Mouse (Mus musculus) heart, postnatal 14 days (tissue): ENCODE measurements around the gene Serinc5. TPM values are rescaled to one million over a fixed set of nuclear protein-coding genes. Genes with fewer than 3 reads are reported as not detected.

Source experiments
- DNase-seq, 2 experiments: peaks; one replicate each; pipeline ENCODE4 v3.0.0; 2021 to 2022
- intact Hi-C: fragments of 180-260 bp; cut with DNase I; formaldehyde crosslinking; loops from one replicate; pipeline ENCODE4 v1.15.1; 2025
- total RNA-seq, 2 experiments: library from RNA; stranded (reverse); gene quantifications; 2 replicates each; pipeline ENCODE4 v1.2.3; 2021

Serinc5 gene
- total RNA-seq, 2 experiments from 2014 or later = 27.2 to 28.4 TPM

DNA sequence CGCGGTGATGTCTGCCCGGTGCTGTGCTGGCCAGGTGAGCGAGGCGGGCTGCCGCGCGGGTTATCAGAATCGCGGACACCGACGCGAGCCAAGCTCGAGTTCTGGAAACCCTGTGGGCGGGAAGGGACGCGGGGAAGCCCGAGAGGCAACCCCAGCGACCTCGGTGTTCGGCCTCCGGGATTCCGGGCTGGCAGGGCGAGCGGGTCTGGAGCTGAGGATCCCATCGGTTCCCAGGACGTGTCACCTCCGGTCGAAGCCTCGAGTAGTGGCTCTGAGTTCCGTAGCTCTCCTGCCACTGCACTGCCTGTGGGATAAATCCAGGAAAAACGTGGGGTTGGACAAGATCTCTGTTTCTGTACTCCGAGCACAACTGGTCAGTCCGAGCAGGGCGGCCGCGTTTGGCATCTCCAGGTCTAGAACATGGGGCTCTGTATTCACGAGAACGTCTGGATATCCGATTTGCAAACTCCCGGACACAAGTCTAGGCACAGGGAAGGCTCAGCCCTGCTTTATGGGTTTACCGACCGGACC is 428 bp downstream of the Serinc5 start:
- intact Hi-C loops = loop anchor here (5.0 kb wide), 2 partner anchors 61 to 91 kb away; no protein-coding TSS in a partner anchor
- DNase-seq = no peak

DNA sequence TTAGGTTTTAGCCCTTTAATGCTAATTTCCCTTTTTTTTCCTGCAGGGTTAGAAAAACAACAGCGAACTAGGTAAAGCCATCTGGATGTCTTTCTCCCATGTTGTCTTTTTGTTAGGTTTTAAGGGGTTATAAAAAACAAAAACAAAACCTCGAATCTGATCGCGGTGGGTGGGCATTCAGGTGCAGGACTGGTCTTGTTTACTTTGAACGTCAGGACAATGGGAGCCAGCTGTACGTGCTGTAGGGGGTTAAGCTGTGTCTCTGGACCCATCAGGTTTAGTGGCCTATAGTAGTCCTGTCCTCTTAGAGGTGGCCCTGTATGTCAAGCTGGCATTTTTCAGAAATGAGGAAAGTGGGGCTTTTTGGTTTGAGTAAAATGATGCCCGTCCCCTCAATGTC is 1.0 kb downstream of the Serinc5 start:
- intact Hi-C loops = loop anchor here (5.0 kb wide), 2 partner anchors 60 to 90 kb away; no protein-coding TSS in a partner anchor
- DNase-seq = no peak

DNA sequence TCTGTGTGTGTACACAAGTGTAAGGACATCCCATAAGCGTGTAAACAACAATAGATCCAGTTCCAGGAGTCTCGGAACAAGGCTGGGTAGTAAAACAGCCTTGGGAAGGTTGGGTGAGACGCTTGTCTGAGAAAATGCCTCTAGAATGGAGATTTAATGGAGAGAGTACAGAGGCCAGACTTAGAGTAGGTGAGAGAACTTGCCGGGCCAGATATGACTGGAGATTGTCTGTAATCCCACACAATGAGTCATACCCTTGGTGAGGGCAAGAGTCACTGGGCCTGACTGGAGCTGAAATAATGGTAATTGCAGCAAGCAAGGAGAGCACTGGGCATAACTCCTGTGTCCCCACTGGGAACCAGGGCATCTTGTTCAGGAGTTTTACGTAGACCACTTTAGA is 2.2 kb downstream of the Serinc5 start:
- no peak for DNase-seq
- intact Hi-C loops = loop anchor here (5.0 kb wide), 2 partner anchors 59 to 89 kb away; no protein-coding TSS in a partner anchor

DNA sequence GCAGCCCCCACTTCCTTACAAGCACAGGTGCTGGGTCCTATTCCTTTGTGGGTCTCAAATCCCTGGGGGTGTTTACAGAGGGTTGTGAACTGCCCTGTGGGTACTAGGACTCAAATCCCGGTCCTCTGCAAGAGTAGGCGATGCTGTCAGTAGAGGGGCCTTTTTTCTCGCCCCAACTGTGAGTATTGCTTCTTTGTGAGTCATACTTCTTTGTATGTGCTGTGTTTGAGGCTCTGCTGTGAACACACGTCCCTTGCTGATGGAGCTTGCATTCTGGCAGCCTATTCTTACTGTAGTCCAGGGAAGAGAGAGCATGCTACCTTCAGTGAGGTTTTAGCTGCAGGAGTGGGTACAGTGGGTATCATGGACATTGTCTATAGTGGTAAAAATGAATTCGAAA is 4.3 kb downstream of the Serinc5 start:
- intact Hi-C loops = no loop called here
- no peak for DNase-seq

DNA sequence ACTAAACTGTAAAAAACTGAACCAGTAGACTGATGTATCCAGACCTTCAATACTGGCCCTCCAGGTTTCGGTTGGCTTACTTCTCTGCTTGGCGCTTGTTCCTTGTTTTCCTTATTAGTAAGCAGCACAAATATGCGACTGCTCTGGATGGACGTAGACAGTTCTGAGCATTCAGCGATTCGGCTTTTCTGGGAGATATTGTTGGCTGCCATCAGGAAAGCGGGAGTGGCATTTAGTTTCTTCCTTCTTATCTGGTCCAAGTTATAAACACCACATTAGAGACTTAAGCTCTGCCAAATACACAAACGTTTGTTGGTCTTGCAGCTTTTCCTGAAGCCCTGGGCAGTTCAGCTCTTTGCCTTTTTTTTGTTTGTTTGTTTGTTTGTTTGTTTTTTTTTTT is 5.6 kb downstream of the Serinc5 start:
- no peak for DNase-seq
- intact Hi-C loops = no loop called here

DNA sequence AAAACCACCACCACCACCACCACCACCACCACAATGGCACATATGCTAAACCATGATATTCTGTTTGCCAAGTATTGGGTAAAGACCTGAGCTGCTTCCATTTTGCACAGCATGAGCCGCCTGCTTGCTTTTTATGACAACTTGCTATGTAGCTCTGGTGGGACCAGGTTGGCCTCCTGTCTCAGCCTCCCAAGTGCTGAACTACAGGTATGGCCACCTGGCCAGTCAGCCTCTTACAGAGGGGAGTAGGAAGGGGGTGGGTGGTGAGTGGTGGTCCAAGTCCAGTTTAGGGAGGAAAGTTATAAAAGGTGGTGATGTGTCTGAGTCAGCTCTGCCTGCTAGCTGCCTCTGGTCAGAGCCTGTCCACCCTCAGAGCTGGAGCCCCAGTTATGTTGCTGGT is 15.3 kb downstream of the Serinc5 start:
- intact Hi-C loops = no loop called here
- DNase-seq = no peak

DNA sequence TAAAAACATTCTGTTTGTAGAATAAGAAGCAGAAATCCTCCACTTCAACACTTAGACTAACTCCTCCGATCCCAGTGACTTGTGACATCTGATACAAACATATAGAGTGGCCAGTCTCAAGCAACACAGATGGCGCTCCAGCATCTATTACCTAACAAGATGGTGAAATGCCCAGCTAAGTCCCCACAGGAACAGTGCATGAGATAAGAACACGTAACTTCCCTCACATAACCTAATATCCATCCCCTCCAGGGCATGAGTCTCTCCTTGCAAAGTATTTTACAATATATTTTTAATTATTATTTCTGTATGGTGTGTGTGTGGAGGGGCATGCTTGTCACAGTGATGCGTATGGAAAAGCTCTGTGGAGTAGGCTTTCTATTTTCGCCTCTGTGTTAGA is 15.8 kb downstream of the Serinc5 start:
- intact Hi-C loops = no loop called here
- no peak for DNase-seq

DNA sequence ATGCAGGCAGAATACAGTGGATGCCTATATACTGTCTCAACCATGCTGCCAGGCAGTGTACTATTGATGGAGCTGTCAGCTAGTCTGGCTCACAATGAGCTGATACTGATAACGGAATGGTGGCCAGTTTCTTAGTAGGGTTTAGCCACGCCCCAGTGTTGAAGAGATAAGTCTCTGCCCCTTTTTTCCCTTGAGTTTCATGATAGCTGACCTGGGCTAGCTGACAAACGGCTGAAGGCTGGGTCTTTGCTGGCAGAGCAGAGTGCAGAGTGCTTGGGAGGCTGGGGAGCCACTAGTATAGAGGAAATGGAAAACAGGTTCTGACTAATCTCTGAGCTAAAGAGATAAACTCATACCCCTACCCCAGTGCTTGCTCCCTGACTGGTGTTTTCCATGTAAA is 18.6 kb downstream of the Serinc5 start:
- intact Hi-C loops = no loop called here
- peak in 1 of 2 experiments; percentile 1 for DNase-seq

DNA sequence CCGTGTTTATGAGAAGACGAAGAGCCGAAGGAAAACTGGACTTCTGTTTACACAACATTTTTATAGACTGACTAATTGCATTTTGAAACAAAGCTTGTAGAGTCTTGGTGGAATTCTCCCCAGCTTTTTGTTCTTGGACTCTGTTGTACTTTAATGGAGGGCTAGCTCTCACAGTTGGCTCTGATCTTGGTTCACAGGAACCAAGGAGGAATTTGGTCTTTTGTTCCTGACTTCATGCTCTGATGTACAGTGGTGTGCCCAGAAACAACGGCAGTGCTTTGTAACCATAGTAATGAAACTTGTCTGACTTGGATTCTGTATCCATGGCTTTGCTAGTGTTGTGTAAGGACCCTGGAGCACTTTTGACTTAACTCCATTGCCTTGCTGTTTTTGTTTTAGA is 20.6 kb downstream of the Serinc5 start:
- peak in 1 of 2 experiments; percentile 1 for DNase-seq
- intact Hi-C loops = no loop called here

DNA sequence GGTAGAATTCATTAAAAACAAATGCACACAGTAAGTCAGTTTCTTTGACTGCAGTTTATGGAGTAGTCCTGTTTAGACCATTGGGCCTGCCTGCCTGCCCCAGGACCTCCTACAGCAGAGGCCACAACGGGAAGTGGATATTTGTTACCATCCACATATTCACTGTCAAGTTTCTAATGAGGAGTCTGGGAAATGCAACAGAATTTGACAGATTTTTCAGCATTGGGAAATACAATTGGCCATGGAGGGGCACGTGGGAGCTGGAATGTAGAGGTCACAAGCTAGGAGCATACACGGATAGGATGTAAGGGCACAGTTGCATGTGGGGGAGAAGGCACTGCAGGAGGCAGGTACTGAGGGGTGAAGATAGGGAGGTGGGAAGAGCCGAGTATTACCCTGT is 21.7 kb downstream of the Serinc5 start:
- intact Hi-C loops = no loop called here
- DNase-seq = peak in 1 of 2 experiments; percentile 0

DNA sequence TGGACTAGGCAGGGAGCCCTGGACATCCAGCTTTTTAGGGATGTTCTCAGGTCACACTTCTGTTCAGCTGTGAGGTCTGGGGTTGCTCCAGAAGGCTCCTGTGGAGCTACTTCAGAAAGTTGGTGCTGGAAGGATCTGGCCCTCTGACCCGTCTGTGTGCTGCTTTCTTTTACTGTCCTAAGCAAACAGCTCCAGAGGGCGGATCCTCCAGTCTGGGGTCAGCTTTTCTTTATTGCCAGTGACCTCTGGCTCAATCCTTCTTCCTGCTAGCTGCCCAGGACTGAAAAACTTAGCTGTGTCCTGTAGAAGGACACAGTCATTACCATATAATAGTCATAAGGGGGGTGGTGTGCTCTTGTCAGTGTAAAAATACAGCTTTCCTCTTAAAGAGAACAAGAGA is 24.1 kb downstream of the Serinc5 start:
- DNase-seq = peak in 1 of 2 experiments; percentile 8
- intact Hi-C loops = no loop called here

DNA sequence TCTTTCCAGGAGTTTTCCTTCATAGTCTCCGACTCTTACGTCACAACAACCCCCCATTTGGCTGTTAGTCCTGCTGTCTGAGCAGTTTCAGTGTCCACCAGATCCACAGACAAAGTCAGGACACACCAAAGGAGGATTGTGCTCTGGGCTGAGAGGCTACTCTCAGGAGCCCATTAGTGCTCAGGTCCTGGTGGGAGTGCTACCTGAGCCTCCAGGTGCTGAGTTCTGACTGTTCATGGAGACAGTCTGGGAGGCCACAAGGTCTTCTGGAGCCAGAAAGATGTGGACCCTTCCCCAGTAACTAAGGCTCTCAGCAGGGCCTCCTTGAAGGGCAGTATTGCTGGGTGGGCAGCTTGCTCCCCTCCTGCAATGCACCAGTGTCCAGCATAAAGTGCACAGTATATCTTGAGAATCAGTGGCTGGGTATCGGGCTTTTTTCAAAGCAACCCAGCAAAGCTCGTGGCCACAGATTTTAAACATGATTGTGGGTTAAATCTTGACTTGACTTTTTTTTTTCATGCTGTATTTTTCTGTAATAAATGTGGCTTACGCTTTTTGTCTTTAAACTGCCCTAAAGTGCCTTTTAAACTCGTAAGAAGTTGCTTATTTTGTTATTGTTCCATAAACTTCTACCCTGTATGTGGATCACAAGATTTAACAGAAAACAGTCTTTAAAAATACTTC is 25.5 kb downstream of the Serinc5 start:
- intact Hi-C loops = no loop called here
- peak in 1 of 2 experiments; percentile 0 for DNase-seq

DNA sequence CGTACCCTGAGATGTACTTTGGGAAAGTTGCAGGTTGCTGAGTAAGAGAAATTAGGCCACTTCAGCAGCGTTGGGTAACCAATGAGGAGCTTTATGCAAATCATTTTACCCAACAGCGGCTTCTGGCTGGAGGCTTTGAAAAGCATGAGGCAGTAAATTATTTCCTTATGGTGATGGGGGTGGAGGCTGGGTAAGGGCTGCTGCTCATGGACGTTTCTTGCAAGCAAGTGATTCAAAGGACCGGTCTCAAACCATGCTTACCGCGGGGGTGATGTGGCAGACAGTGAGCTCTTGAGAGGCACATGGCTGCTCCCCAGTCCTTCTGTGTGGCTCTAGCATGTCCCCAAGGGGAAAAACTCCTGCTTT is 26.0 kb downstream of the Serinc5 start:
- peak; percentile 29 to 35 for DNase-seq

DNA sequence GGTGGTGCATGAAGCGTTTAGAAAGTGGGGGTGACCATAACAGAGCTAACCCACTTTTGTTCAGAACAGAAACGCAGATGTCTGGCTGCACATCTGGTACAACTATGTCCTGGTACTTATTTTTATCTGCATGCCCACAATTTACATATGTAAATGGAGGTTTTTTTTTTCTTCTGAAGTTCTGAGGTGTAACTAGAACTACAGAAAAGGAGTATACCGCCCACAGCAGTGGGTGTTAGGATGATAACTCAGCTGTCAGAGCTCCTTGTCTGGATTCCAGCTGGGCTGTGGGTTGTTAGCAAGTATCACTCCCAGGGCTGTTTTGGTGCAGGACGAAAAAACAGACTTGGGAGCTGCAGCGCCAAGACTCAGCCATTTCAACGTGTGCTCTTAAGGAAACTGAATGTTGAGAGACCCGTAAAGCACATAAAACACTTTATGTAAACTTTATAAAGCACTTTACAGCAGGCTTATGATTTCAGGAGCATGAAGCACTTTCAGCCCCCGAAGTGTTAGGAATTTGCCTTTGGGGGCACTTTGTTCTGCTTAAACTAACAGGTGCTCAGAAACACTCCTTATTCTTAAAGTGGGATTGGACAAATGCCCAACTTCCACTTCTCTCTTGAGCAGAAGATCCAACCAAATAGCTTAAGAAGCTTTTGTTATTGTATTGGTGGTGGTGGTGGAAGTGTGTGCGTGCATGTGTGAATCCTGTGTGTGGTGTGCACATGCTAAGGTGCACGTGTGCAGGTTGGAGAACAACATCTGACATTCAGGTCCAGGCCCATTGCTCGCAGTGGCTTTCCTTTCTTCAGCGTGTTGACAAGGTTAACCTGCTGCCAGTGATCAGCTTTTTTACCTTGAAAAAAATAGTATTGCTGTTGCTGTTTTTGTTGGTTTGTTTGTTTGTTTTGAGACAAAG is 28.5 kb downstream of the Serinc5 start:
- no peak for DNase-seq
- intact Hi-C loops = no loop called here

More for the DNA sequence above, 26.0 kb downstream of the Serinc5 start:
- intact Hi-C loops = no loop called here

DNA sequence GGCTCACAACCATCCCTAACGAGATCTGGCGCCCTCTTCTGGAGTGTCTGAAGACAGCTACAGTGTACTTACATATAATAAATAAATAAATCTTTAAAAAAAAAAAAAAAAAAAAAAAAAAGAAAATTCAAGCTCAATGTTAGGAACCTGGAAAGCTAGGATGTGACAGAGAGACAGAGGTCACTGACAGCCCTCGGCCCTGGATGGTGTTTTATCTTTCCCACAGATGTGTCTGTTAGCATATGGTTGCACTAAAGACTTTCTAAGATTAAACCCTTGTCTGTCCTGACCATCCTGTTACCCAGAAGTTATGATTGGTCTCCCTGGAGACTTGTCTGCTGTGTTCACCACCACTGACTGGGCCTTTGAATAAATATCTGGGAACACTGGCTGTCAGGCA is 33.3 kb downstream of the Serinc5 start:
- intact Hi-C loops = no loop called here
- no peak for DNase-seq

DNA sequence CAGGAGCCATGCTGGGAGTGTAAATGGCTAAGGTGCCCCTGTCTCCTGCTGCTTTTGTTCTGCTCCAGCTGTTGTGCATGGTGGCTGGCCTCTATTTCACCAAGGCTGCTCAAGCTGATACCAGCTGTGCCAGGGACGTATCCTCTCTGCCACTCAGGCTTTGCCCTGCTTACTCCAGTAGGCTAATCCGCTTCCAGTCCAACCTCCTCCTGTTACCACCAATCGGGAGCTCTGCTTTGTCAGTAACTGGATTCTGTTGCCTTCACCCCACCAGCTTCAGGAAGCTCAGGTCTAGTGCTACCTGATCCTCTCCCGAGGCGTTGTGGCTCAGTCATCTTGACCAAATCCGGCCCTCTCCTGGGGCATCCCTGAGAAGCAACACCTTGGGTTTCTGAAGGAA is 33.9 kb downstream of the Serinc5 start:
- DNase-seq = no peak
- intact Hi-C loops = loop anchor here (5.0 kb wide), 1 partner anchor 43 kb away; no protein-coding TSS in a partner anchor

DNA sequence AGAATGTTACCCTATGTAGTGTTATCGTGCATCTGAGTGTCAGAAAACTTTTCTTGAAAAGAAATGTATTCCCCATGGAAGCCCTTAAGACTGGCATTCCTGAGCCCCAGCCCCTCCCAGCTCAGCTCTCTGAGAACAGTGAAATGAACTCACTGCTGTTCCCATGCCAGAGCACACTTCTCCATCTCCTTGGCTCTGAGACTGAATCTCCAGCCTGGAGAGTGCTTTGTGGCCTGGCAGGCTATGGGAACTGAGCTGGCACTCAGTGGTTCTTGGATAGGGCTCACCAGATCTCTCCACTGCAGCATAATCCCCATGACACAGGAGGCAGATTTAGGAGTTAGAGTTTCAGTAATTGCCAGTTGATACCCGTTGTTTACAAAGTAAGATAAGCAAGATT is 36.8 kb downstream of the Serinc5 start:
- peak; percentile 31 to 33 for DNase-seq
- intact Hi-C loops = loop anchor here (5.0 kb wide), 1 partner anchor 40 kb away; no protein-coding TSS in a partner anchor

DNA sequence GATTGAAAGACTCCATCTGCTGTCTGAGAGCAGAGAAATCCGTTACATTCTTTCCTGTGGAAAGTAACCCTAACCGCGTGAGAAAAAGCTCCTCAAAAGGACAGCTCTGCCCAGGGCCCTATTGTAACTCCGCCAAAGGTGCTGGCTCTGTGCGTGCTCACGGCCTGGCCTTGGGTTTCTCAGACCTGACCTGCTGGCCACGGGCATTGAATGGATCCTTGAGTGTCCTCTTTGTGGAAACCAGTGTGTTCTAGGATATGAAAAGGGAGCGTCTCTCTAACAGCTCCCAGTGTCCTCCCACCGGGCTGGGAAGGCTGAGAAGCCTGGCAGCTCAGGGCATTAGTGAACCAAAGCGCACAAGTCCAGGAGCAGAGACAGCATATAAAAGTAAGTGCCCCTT is 38.2 kb downstream of the Serinc5 start:
- intact Hi-C loops = loop anchor here (5.0 kb wide), 1 partner anchor 38 kb away; no protein-coding TSS in a partner anchor
- no peak for DNase-seq

DNA sequence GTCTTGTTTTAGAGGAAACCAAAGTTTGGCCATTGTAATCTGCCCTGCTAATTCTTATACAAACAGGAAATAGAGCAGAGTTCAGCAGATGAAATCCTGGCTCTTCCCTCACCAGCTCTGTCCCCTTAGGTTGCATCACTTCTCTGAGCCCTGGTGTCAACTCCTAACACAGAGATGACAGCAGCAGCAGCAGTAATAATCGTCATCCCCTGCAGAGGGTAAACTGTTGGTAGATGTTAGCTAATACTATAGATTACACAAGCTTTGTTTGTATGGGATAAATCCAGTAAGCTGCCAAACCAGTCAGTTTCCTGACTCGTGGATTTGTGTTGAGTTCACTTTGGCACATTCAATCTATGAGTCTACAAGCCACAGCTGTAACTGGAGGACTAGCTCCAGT is 40.1 kb downstream of the Serinc5 start:
- intact Hi-C loops = no loop called here
- DNase-seq = no peak

DNA sequence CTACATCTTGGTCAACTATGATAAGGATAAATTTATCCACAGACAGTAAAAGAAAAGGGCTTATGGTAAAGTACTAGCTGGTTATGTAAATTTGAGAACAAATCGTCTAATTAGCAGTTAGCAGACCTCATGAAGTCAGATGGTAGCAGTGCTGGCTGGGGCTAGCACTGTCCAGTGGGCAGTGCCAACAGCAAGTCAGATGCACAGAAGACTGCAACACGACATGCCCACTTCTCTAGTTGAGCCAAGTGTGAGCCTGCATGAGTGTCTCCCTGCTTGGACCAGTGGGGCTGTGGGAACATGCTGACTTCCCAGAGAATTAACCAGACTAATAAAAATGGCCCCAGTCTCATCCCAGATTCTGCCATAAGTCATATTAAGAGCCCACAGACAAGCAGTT is 41.6 kb downstream of the Serinc5 start:
- intact Hi-C loops = no loop called here
- DNase-seq = no peak

DNA sequence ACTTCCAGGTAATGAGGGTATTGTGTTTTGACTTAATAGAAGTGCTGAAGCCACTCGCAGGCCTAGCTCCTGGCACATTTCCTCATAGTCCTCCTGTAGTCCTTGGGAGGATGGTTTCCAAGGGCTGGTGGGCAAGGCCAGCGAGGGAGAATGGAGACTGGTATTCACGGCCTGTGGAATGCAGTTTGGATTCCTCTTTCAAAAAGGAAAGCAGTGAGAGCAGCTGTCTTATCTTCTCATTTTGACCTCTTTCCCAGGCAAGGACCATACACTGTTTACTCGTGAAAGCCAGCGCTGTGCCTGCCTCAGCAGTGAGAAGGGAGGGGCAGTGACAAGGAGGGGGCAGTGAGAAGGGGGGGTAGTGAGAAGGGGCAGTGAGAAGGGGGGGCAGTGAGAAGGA is 42.4 kb downstream of the Serinc5 start:
- DNase-seq = peak; percentile 13 to 49

More for the DNA sequence above, 42.4 kb downstream of the Serinc5 start:
- intact Hi-C loops = no loop called here
